Mouse (Mus musculus) cerebellum, adult 2 months (tissue): Measurements from ENCODE around the gene Ssx2ip.

Experiments used
- CTCF ChIP-seq: fragments of 200-500 bp; IDR thresholded peaks from 2 replicates; pipeline ENCODE4 v1.5.1; 2011; ENCODE audit warnings: low read depth, mild to moderate bottlenecking, control low read depth, low read length, moderate library complexity, borderline replicate concordance; ENCODE audit not compliant: insufficient read depth
- POLR2A ChIP-seq: fragments of 200-500 bp; IDR thresholded peaks from 2 replicates; pipeline ENCODE4 v1.6.1; 2011; ENCODE audit warnings: low read length, control low read depth, borderline replicate concordance; ENCODE audit not compliant: insufficient read depth

DNA sequence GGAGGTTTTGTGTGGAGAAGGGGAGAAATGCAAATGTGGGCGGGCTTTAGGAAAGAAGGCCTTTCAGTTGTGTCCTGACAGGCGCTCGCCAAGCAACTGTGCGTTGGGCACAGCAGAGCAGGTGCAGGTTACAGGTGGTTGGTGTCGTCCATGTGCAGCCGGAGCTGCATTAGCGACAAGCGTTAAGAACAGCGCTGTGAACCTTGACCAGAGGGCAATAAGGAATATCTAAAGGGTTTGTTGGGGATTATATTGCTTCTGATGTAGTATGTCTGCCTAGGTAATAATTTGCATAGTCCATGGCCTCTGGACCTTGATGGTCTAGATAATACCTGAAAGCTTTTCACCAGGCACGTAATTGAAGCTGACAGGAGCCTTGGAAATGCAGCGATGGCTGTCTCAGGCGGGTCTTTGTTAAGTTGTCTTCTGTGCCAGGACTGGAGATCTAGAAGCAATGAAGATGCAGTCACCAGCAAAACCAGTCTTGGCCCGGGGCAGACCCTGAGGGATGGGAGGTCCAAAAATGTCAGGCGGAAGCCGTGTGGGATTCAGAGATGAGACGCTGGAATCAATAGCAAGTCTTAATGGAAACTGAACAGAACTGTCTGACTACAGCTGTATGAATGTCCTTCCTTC, 2.8 kb downstream of the Ssx2ip start:
- no peak for TF ChIP-seq CTCF
- no peak for TF ChIP-seq POLR2A
